Mouse (Mus musculus) heart, embryonic 12.5 days (tissue): ENCODE measurements at regions not wholly inside any gene's neighbourhood (a gene's known extent, or its start where the extent isn't known, plus 50 kb on each side); places are given as distances from the start of the nearest gene placed in this dataset.

Source experiments
- ATAC-seq: fragments of 200-750 bp; cut with Nextera tagmentation; 2 replicates; pipeline ENCODE4 v1.8.0; 2017; ENCODE audit warnings: moderate TSS enrichment, moderate library complexity; ENCODE audit not compliant: insufficient number of reproducible peaks, low FRiP score
- H3K27ac ChIP-seq: fragments of 300-500 bp; sonication (generic); 2 replicates; pipeline ENCODE4 v1.5.1; 2016; ENCODE audit warnings: mild to moderate bottlenecking, moderate library complexity; ENCODE audit not compliant: poor library complexity, severe bottlenecking
- H3K27me3 ChIP-seq: fragments of 300-500 bp; sonication (generic); replicated peaks from 2 replicates; pipeline ENCODE4 v1.6.1; 2016; ENCODE audit warnings: mild to moderate bottlenecking, moderate library complexity
- H3K36me3 ChIP-seq: fragments of 300-500 bp; sonication (generic); 2 replicates; pipeline ENCODE4 v1.6.1; 2016; ENCODE audit warnings: mild to moderate bottlenecking, moderate library complexity
- H3K4me1 ChIP-seq: fragments of 300-500 bp; sonication (generic); replicated peaks from 2 replicates; pipeline ENCODE4 v1.6.1; 2016; ENCODE audit warnings: mild to moderate bottlenecking
- H3K4me2 ChIP-seq: fragments of 300-500 bp; sonication (generic); 2 replicates; pipeline ENCODE4 v1.6.1; 2016; ENCODE audit warnings: mild to moderate bottlenecking, moderate library complexity
- H3K4me3 ChIP-seq: fragments of 300-500 bp; sonication (generic); 2 replicates; pipeline ENCODE4 v1.5.1; 2016; ENCODE audit warnings: mild to moderate bottlenecking
- H3K9ac ChIP-seq: fragments of 300-500 bp; sonication (generic); 2 replicates; pipeline ENCODE4 v1.6.1; 2016; ENCODE audit warnings: mild to moderate bottlenecking, moderate library complexity
- H3K9me3 ChIP-seq: fragments of 300-500 bp; sonication (generic); replicated peaks from 2 replicates; pipeline ENCODE4 v1.6.1; 2016; ENCODE audit warnings: mild to moderate bottlenecking, moderate library complexity
- WGBS: fragments of 180-500 bp; shearing (Covaris S2); methylation state at CpG from one replicate; pipeline ENCODE4 v1.1.7; 2016; 5-methylcytosine and 5-hydroxymethylcytosine counted together

GRCm38 (mm10) chr14:25383169-25383824 is 75.7 kb upstream of the Zmiz1 start:
- H3K4me1 ChIP-seq, result peaks cover 61% of the 10 kb centered on the region
- peak overlapping the region; percentile 2; the same call in 1 of the 2 replicates for H3K4me2 ChIP-seq
- H3K27me3 ChIP-seq, result no peaks in the 10 kb centered on the region
- no peak overlapping the region for H3K9ac ChIP-seq
- H3K4me3 ChIP-seq, result no peak overlapping the region
- peak; percentile 31; the same call in 1 of the 2 replicates for ATAC-seq
- H3K27ac ChIP-seq, result peak overlapping the region; percentile 70
- H3K36me3 ChIP-seq, result no peaks in the 10 kb centered on the region
- H3K9me3 ChIP-seq, result no peaks in the 10 kb centered on the region
- 25% methylated on average over 4 of the region's 4 CpGs for WGBS

- Histone ChIP-seq H3K36me3 (no peaks in the 10 kb centered on the region), H3K9me3 (no peaks in the 10 kb centered on the region), H3K9ac (no peak overlapping the region), H3K27me3 (no peaks in the 10 kb centered on the region), H3K4me1 (peaks cover 51% of the 10 kb centered on the region), H3K27ac (no peak overlapping the region), H3K4me3 (no peak overlapping the region), H3K4me2 (no peak overlapping the region)
- 42% methylated on average over 5 of the region's 5 CpGs for WGBS
- no peak for ATAC-seq
Observed at GRCm38 (mm10) chr14:25385644-25386043, 73.3 kb upstream of the Zmiz1 start.

GRCm38 (mm10) chr14:25387780-25388179 is 71.2 kb upstream of the Zmiz1 start:
- ATAC-seq, result no peak
- Histone ChIP-seq H3K4me2 (no peak overlapping the region), H3K9me3 (no peaks in the 10 kb centered on the region), H3K36me3 (no peaks in the 10 kb centered on the region), H3K27me3 (no peaks in the 10 kb centered on the region), H3K9ac (no peak overlapping the region), H3K4me1 (peaks cover 41% of the 10 kb centered on the region), H3K27ac (no peak overlapping the region), H3K4me3 (no peak overlapping the region)
- WGBS, result 66% methylated on average over 4 of the region's 4 CpGs

GRCm38 (mm10) chr14:25389314-25389713 is 69.7 kb upstream of the Zmiz1 start:
- ATAC-seq, result no peak
- Histone ChIP-seq H3K4me1 (peaks cover 25% of the 10 kb centered on the region), H3K4me3 (no peak overlapping the region), H3K9me3 (no peaks in the 10 kb centered on the region), H3K9ac (no peak overlapping the region), H3K27me3 (no peaks in the 10 kb centered on the region), H3K27ac (peak overlapping the region; percentile 12; the same call in 1 of the 2 replicates), H3K36me3 (no peaks in the 10 kb centered on the region), H3K4me2 (no peak overlapping the region)
- WGBS, result 11% methylated on average over 2 of the region's 2 CpGs

GRCm38 (mm10) chr14:25392412-25392811 is 66.6 kb upstream of the Zmiz1 start:
- no peak overlapping the region for H3K4me2 ChIP-seq
- no peak overlapping the region for H3K9ac ChIP-seq
- H3K36me3 ChIP-seq, result no peaks in the 10 kb centered on the region
- H3K9me3 ChIP-seq, result no peaks in the 10 kb centered on the region
- H3K27me3 ChIP-seq, result no peaks in the 10 kb centered on the region
- ATAC-seq, result no peak
- no peak overlapping the region for H3K27ac ChIP-seq
- 66% methylated on average over 6 of the region's 6 CpGs for WGBS
- H3K4me3 ChIP-seq, result no peak overlapping the region
- H3K4me1 ChIP-seq, result peaks cover 19% of the 10 kb centered on the region

- Histone ChIP-seq H3K9me3 (no peaks in the 10 kb centered on the region), H3K27ac (no peak overlapping the region), H3K4me1 (peaks cover 25% of the 10 kb centered on the region), H3K9ac (no peak overlapping the region), H3K36me3 (no peaks in the 10 kb centered on the region), H3K4me3 (no peak overlapping the region), H3K4me2 (no peak overlapping the region), H3K27me3 (no peaks in the 10 kb centered on the region)
- WGBS, result 77% methylated on average over 6 of the region's 6 CpGs
- ATAC-seq, result no peak
Observed at GRCm38 (mm10) chr14:25392940-25393339, 66.0 kb upstream of the Zmiz1 start.

- H3K4me1 ChIP-seq, result peaks cover 35% of the 10 kb centered on the region
- H3K27me3 ChIP-seq, result no peaks in the 10 kb centered on the region
- no peak overlapping the region for H3K4me3 ChIP-seq
- no peak overlapping the region for H3K27ac ChIP-seq
- H3K4me2 ChIP-seq, result no peak overlapping the region
- no peaks in the 10 kb centered on the region for H3K9me3 ChIP-seq
- 79% methylated on average over 6 of the region's 6 CpGs for WGBS
- no peaks in the 10 kb centered on the region for H3K36me3 ChIP-seq
- no peak overlapping the region for H3K9ac ChIP-seq
- 0 out of 2 replicates have a peak, but pooled peaks have one; percentile 20 for ATAC-seq
Observed at GRCm38 (mm10) chr14:25394931-25395330, 64.1 kb upstream of the Zmiz1 start.

GRCm38 (mm10) chr14:25396990-25397531 is 61.9 kb upstream of the Zmiz1 start:
- Histone ChIP-seq H3K9ac (no peak overlapping the region), H3K27ac (0 out of 2 replicates have a peak overlapping the region, but pooled peaks have one; percentile 14), H3K4me3 (peak overlapping the region; percentile 9; the same call in 1 of the 2 replicates), H3K27me3 (no peaks in the 10 kb centered on the region), H3K36me3 (no peaks in the 10 kb centered on the region), H3K9me3 (no peaks in the 10 kb centered on the region), H3K4me1 (peaks cover 49% of the 10 kb centered on the region), H3K4me2 (peak overlapping the region; percentile 41)
- 1% methylated on average over 9 of the region's 9 CpGs for WGBS
- peak; percentile 80 for ATAC-seq

- no peaks in the 10 kb centered on the region for H3K9me3 ChIP-seq
- peak overlapping the region; percentile 41 for H3K27ac ChIP-seq
- H3K27me3 ChIP-seq, result no peaks in the 10 kb centered on the region
- ATAC-seq, result no peak
- H3K4me3 ChIP-seq, result no peak overlapping the region
- H3K9ac ChIP-seq, result 0 out of 2 replicates have a peak overlapping the region, but pooled peaks have one; percentile 11
- H3K4me2 ChIP-seq, result no peak overlapping the region
- no peaks in the 10 kb centered on the region for H3K36me3 ChIP-seq
- WGBS, result 43% methylated on average over 5 of the region's 5 CpGs
- H3K4me1 ChIP-seq, result peaks cover 56% of the 10 kb centered on the region
Observed at GRCm38 (mm10) chr14:25397751-25398150, 61.2 kb upstream of the Zmiz1 start.

- no peak overlapping the region for H3K4me3 ChIP-seq
- no peak overlapping the region for H3K4me2 ChIP-seq
- no peaks in the 10 kb centered on the region for H3K27me3 ChIP-seq
- H3K36me3 ChIP-seq, result no peaks in the 10 kb centered on the region
- no peak overlapping the region for H3K9ac ChIP-seq
- ATAC-seq, result no peak
- H3K9me3 ChIP-seq, result no peaks in the 10 kb centered on the region
- WGBS, result 81% methylated on average over 5 of the region's 5 CpGs
- H3K27ac ChIP-seq, result 0 out of 2 replicates have a peak overlapping the region, but pooled peaks have one; percentile 48
- peaks cover 66% of the 10 kb centered on the region for H3K4me1 ChIP-seq
Observed at GRCm38 (mm10) chr14:25398745-25399144, 60.2 kb upstream of the Zmiz1 start.

GRCm38 (mm10) chr14:25399286-25399685 is 59.7 kb upstream of the Zmiz1 start:
- Histone ChIP-seq H3K9ac (no peak overlapping the region), H3K27ac (peak overlapping the region; percentile 48; the same call in 1 of the 2 replicates), H3K4me3 (no peak overlapping the region), H3K36me3 (no peaks in the 10 kb centered on the region), H3K4me1 (peaks cover 71% of the 10 kb centered on the region), H3K4me2 (no peak overlapping the region), H3K27me3 (no peaks in the 10 kb centered on the region), H3K9me3 (no peaks in the 10 kb centered on the region)
- no peak for ATAC-seq
- WGBS, result 35% methylated on average over 3 of the region's 3 CpGs
